ENCODE assay signal across 31 mouse cellular contexts in genomic region chr17:24591695-24592094, GRCm38 (mm10). TPM values are rescaled to one million over a fixed set of nuclear protein-coding genes. Genes with fewer than 3 reads are reported as not detected.
"Had no signal": no experiment of that assay in that cellular context is flagged by ENCODE, and none has a peak within 500 bp of the region (broad histone marks: within the 10 kb centered on the region; RNA-seq: fewer than 3 reads in every experiment).

No protein-coding gene starts in this region.

- H3K27me3 ChIP-seq: limb, embryonic 12.5 days; limb, embryonic 13.5 days; limb, embryonic 15.5 days; liver, embryonic 12.5 days; liver, embryonic 13.5 days; liver, embryonic 15.5 days; lung, embryonic 15.5 days; megakaryocyte, embryonic 14.5 days; midbrain, embryonic 12.5 days; midbrain, embryonic 13.5 days; midbrain, embryonic 15.5 days; neural tube, embryonic 12.5 days had no signal

- H3K9ac ChIP-seq: limb, embryonic 13.5 days; limb, embryonic 15.5 days; liver, embryonic 12.5 days; liver, embryonic 13.5 days; liver, embryonic 14.5 days; liver, embryonic 15.5 days; liver, postnatal 0 days; lung, embryonic 14.5 days; lung, embryonic 15.5 days; midbrain, embryonic 12.5 days; midbrain, embryonic 13.5 days; midbrain, embryonic 15.5 days; neural tube, embryonic 12.5 days had no signal

- H3K4me3 ChIP-seq: limb, embryonic 10.5 days; limb, embryonic 12.5 days; limb, embryonic 13.5 days; limb, embryonic 15.5 days; liver, embryonic 12.5 days; liver, embryonic 13.5 days; liver, embryonic 15.5 days; lung, embryonic 15.5 days; megakaryocyte, embryonic 14.5 days; midbrain, embryonic 10.5 days; midbrain, embryonic 12.5 days; midbrain, embryonic 13.5 days; midbrain, embryonic 15.5 days; myocyte; neural tube, embryonic 12.5 days had no signal

- H3K4me1 ChIP-seq: limb, embryonic 10.5 days; limb, embryonic 12.5 days; limb, embryonic 13.5 days; limb, embryonic 15.5 days; liver, embryonic 12.5 days; liver, embryonic 13.5 days; liver, embryonic 15.5 days; lung, embryonic 15.5 days; midbrain, embryonic 10.5 days; midbrain, embryonic 12.5 days; midbrain, embryonic 13.5 days; midbrain, embryonic 15.5 days; neural tube, embryonic 12.5 days had no signal

- DNase-seq: left cerebral cortex, postnatal 4 days; liver; liver, embryonic 13.5 days; liver, postnatal 0 days; lung, adult 2 months; lung, embryonic 14.5 days; lung, postnatal 10 days; lung, postnatal 14 days; lung, postnatal 4 days; midbrain, embryonic 14.5 days had no signal

- H3K4me2 ChIP-seq: limb, embryonic 12.5 days; limb, embryonic 13.5 days; limb, embryonic 15.5 days; liver, embryonic 11.5 days; liver, embryonic 12.5 days; liver, embryonic 13.5 days; liver, embryonic 15.5 days; lung, embryonic 14.5 days; lung, embryonic 15.5 days; midbrain, embryonic 11.5 days; midbrain, embryonic 12.5 days; midbrain, embryonic 13.5 days; midbrain, embryonic 15.5 days; neural tube, embryonic 12.5 days had no signal

- ATAC-seq: liver, embryonic 12.5 days; liver, postnatal 0 days; lung, postnatal 0 days; midbrain, embryonic 13.5 days; midbrain, embryonic 15.5 days; midbrain, embryonic 16.5 days had no signal

- H3K27ac ChIP-seq: limb, embryonic 10.5 days; limb, embryonic 12.5 days; limb, embryonic 13.5 days; limb, embryonic 15.5 days; liver, embryonic 12.5 days; liver, embryonic 13.5 days; liver, embryonic 14.5 days; liver, embryonic 15.5 days; lung, embryonic 15.5 days; macrophage; midbrain, embryonic 10.5 days; midbrain, embryonic 12.5 days; midbrain, embryonic 13.5 days; midbrain, embryonic 15.5 days; neural tube, embryonic 12.5 days had no signal

- H3K9me3 ChIP-seq: limb, embryonic 10.5 days; limb, embryonic 12.5 days; limb, embryonic 13.5 days; limb, embryonic 15.5 days; liver, embryonic 12.5 days; liver, embryonic 13.5 days; liver, embryonic 15.5 days; lung, embryonic 15.5 days; megakaryocyte, embryonic 14.5 days; midbrain, embryonic 10.5 days; midbrain, embryonic 12.5 days; midbrain, embryonic 13.5 days; midbrain, embryonic 15.5 days; neural tube, embryonic 12.5 days had no signal

RNA-seq across cellular contexts. Expression of gene Nthl1, which starts 40.8 kb away (rescaled TPM):
- total RNA-seq: monocyte, adult 5-6 weeks had no signal

RNA-seq across cellular contexts. Expression of gene Rab26, which starts 57.7 kb away (rescaled TPM):
- total RNA-seq: monocyte, adult 5-6 weeks had no signal
- polyA plus RNA-seq: macrophage had no signal

RNA-seq across cellular contexts. Expression of gene Slc9a3r2, which starts 58.4 kb away (rescaled TPM):
- polyA plus RNA-seq: macrophage had no signal
